Mouse (Mus musculus): ENCODE results near the gene Prim2. TPM values are rescaled to one million over a fixed set of nuclear protein-coding genes. Genes with fewer than 3 reads are reported as not detected.

Gene Prim2
- total and polyA plus RNA-seq, 3 experiments, result 1.1 to 2.3 (median 2.3) TPM

DNA sequence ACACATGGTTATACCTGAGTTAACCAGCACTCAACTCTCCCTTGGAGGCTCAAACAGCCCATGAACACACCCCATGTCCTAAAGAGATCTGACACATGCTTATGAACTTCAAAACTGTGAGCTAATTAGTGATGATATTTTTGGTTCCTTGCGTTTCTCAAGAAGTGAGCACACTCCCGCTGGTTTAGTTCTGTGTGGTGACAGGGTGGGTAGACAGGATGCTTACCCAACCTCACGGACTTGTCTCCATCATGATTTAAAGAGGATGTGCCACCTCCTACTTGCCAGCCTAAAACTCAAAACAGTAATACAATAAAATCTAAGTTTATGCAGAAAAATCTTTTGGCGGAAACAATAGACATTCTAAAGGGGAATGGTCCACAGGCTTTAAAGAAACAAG is 173.5 kb downstream of the Prim2 start:
- Histone ChIP-seq H3K4me1 (ENCODE audit: control insufficient read depth, insufficient read depth, low read length) (no peaks in the 10 kb centered on the region), H3K36me3 (ENCODE audit: control insufficient read depth, insufficient read depth, low read length) (no peaks in the 10 kb centered on the region), H3K27me3 (ENCODE audit: control insufficient read depth, insufficient read depth, low read length) (no peaks in the 10 kb centered on the region), H3K27ac (no peak overlapping the region), H3K79me2 (replicated peaks; ENCODE audit: control insufficient read depth, insufficient read depth, low read length) (no peaks in the 10 kb centered on the region), H3K9ac (ENCODE audit: low read depth, low read length) (no peak overlapping the region), H3K4me3 (no peak overlapping the region)
- TF ChIP-seq CTCF (IDR thresholded peaks at IDR 0.05) (no peak), POLR2A (IDR thresholded peaks at IDR 0.05; ENCODE audit: insufficient read depth, low read depth, low read length) (no peak)
- intact Hi-C loops (cut with DNase I), result no loop called here
- WGBS, result 81% methylated on average over 4 of the region's 4 CpGs
- no peak for DNase-seq

DNA sequence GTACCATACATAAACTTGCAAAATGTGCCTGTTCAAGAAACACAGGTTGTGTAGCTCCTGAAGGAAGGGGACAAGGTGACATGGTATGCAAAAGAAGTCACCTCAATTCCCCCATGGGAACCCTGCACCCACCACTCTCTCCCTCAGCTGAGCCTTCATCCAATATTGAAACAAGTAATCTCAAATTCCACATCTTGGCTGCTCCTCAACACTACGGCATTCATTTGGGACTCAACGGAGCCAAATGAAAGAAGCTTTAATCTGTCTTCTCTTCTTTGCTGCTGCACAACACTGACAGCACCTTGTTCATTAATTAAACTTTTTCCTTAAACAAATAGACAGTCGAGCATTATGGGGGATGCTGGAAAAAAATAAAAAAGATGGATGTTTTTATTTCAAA is 174.0 kb downstream of the Prim2 start:
- WGBS, result 60% methylated on average over 3 of the region's 3 CpGs
- no peak for DNase-seq

DNA sequence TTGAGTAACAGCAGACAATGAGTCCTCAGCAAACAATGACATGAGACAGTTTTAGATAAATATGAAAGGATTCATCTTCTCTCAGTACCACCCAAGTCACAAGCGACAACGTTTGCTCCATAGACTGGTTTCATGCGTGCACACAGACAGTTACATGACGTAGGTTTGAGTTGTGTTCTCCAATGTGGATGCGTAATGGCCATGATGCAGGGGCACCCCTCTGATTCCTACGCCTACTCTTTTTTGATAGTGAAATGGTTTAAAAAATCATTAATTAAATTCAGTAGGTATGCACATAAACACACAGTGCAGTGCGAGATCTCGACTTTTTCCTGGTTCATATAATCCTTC is 174.4 kb downstream of the Prim2 start:
- Histone ChIP-seq H3K79me2 (replicated peaks; ENCODE audit: control insufficient read depth, insufficient read depth, low read length) (no peaks in the 10 kb centered on the region), H3K27me3 (ENCODE audit: control insufficient read depth, insufficient read depth, low read length) (no peaks in the 10 kb centered on the region), H3K4me1 (ENCODE audit: control insufficient read depth, insufficient read depth, low read length) (no peaks in the 10 kb centered on the region), H3K36me3 (ENCODE audit: control insufficient read depth, insufficient read depth, low read length) (no peaks in the 10 kb centered on the region), H3K9ac (ENCODE audit: low read depth, low read length) (no peak overlapping the region), H3K4me3 (no peak overlapping the region), H3K27ac (no peak overlapping the region)
- no peak for DNase-seq
- TF ChIP-seq EP300 (IDR thresholded peaks at IDR 0.05; ENCODE audit: insufficient read depth, low read depth, low read length) (no peak), CTCF (IDR thresholded peaks at IDR 0.05) (no peak), POLR2A (IDR thresholded peaks at IDR 0.05; ENCODE audit: insufficient read depth, low read depth, low read length) (no peak)
- 91% methylated on average over 8 of the region's 8 CpGs for WGBS
- intact Hi-C loops (cut with DNase I), result no loop called here

More for the DNA sequence above, 174.0 kb downstream of the Prim2 start:
- no peak overlapping the region for H3K4me3 ChIP-seq
- no peaks in the 10 kb centered on the region for H3K27me3 ChIP-seq (ENCODE audit: control insufficient read depth, insufficient read depth, low read length)
- intact Hi-C loops (cut with DNase I), result no loop called here
- no peak overlapping the region for H3K9ac ChIP-seq (ENCODE audit: low read depth, low read length)
- no peaks in the 10 kb centered on the region for H3K36me3 ChIP-seq (ENCODE audit: control insufficient read depth, insufficient read depth, low read length)
- no peak for TF ChIP-seq EP300 (IDR thresholded peaks at IDR 0.05; ENCODE audit: insufficient read depth, low read depth, low read length)
- no peak for TF ChIP-seq POLR2A (IDR thresholded peaks at IDR 0.05; ENCODE audit: insufficient read depth, low read depth, low read length)
- no peak for TF ChIP-seq CTCF (IDR thresholded peaks at IDR 0.05)
- no peaks in the 10 kb centered on the region for H3K4me1 ChIP-seq (ENCODE audit: control insufficient read depth, insufficient read depth, low read length)
- no peak overlapping the region for H3K27ac ChIP-seq
- no peaks in the 10 kb centered on the region for H3K79me2 ChIP-seq (replicated peaks; ENCODE audit: control insufficient read depth, insufficient read depth, low read length)

DNA sequence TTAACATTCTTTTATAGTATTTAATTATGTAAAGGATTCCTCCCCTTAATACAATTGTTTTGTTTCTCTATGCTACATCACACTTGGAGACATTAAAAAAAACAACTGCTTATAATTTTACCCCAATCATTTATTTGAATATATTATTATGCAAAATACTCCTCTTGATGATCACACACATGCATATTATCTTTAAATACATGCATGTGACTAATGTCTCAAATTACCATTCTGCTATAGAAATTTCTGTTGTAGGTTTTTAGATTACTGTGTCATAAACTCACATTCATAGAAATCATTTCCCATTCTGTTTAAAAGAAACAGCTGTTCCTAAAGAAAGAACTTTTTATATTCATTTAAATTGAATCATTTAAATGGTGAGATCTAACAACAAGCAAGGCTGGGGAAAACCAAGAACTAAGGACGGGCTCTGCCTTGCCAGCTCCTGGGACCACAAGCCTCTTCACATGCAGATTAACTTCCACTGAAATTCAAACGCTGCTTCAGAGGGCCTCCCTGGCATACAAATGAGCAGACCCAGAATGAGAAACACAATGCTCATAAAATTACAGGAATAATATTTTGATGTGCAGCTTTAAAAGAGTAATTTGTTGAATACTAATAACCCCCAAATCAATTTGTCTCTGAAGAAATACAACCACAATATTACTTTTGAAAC is 174.9 kb downstream of the Prim2 start:
- WGBS, result 72% methylated on average over 2 of the region's 2 CpGs
- H3K9ac ChIP-seq (ENCODE audit: low read depth, low read length), result no peak overlapping the region
- intact Hi-C loops (cut with DNase I), result no loop called here

DNA sequence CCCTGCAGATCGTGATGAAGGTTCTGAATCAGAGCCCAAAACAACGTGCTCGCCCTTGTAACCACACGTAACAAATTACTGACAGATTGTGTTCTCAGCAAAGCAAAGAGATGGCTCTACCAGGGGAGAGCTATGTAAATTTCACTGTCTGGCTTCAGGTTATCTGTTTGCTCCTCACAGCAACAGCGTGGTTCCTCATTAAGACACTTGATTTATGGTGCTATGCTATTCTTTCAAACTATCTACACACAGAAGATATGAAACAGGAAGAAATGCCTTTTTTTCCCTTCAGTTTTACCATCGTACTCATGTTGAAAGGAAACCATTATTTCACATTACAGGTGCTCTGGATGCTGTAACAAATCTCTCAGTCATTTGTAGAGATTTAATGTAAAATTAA is 179.4 kb downstream of the Prim2 start:
- no peak for DNase-seq
- TF ChIP-seq EP300 (IDR thresholded peaks at IDR 0.05; ENCODE audit: insufficient read depth, low read depth, low read length) (no peak), CTCF (IDR thresholded peaks at IDR 0.05) (no peak), POLR2A (IDR thresholded peaks at IDR 0.05; ENCODE audit: insufficient read depth, low read depth, low read length) (no peak)
- H3K27me3 ChIP-seq (ENCODE audit: control insufficient read depth, insufficient read depth, low read length), result no peaks in the 10 kb centered on the region
- H3K79me2 ChIP-seq (replicated peaks; ENCODE audit: control insufficient read depth, insufficient read depth, low read length), result no peaks in the 10 kb centered on the region
- no peaks in the 10 kb centered on the region for H3K4me1 ChIP-seq (ENCODE audit: control insufficient read depth, insufficient read depth, low read length)
- no peaks in the 10 kb centered on the region for H3K36me3 ChIP-seq (ENCODE audit: control insufficient read depth, insufficient read depth, low read length)
- whole genome bisulfite sequencing, result 74% methylated on average over 6 of the region's 6 CpGs
- H3K4me3 ChIP-seq, result no peak overlapping the region
- intact Hi-C loops (cut with DNase I), result no loop called here
- no peak overlapping the region for H3K27ac ChIP-seq
- H3K9ac ChIP-seq (ENCODE audit: low read depth, low read length), result no peak overlapping the region

More for the DNA sequence above, 174.9 kb downstream of the Prim2 start:
- no peaks in the 10 kb centered on the region for H3K36me3 ChIP-seq (ENCODE audit: control insufficient read depth, insufficient read depth, low read length)
- no peak overlapping the region for H3K27ac ChIP-seq
- DNase-seq, result no peak
- H3K79me2 ChIP-seq (replicated peaks; ENCODE audit: control insufficient read depth, insufficient read depth, low read length), result no peaks in the 10 kb centered on the region
- no peak overlapping the region for H3K4me3 ChIP-seq
- H3K4me1 ChIP-seq (ENCODE audit: control insufficient read depth, insufficient read depth, low read length), result no peaks in the 10 kb centered on the region
- TF ChIP-seq POLR2A (IDR thresholded peaks at IDR 0.05; ENCODE audit: insufficient read depth, low read depth, low read length) (no peak), CTCF (IDR thresholded peaks at IDR 0.05) (no peak), EP300 (IDR thresholded peaks at IDR 0.05; ENCODE audit: insufficient read depth, low read depth, low read length) (no peak)
- no peaks in the 10 kb centered on the region for H3K27me3 ChIP-seq (ENCODE audit: control insufficient read depth, insufficient read depth, low read length)

DNA sequence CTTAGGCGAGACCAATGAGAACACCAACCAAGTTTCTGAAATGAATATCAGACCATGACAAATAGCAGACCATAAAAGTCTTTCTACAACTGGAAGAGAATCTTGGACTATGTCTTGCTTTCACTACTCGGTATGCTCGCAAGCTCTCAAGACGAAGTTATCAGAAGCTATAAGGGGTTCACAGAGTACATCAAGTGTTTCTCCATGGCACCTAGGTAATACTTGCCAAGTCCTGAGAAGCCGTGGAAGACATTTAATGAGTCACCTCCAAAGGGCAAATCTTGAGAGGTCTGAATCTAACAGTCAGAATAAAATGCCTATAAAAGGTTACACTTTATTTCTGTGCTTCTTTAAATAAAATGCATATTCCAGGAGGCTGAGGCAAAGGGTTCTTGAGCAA is 181.2 kb downstream of the Prim2 start:
- Histone ChIP-seq H3K27me3 (ENCODE audit: control insufficient read depth, insufficient read depth, low read length) (no peaks in the 10 kb centered on the region), H3K4me1 (ENCODE audit: control insufficient read depth, insufficient read depth, low read length) (no peaks in the 10 kb centered on the region), H3K79me2 (replicated peaks; ENCODE audit: control insufficient read depth, insufficient read depth, low read length) (no peaks in the 10 kb centered on the region), H3K36me3 (ENCODE audit: control insufficient read depth, insufficient read depth, low read length) (no peaks in the 10 kb centered on the region), H3K4me3 (no peak overlapping the region), H3K9ac (ENCODE audit: low read depth, low read length) (no peak overlapping the region), H3K27ac (no peak overlapping the region)
- TF ChIP-seq POLR2A (IDR thresholded peaks at IDR 0.05; ENCODE audit: insufficient read depth, low read depth, low read length) (no peak), CTCF (IDR thresholded peaks at IDR 0.05) (no peak), EP300 (IDR thresholded peaks at IDR 0.05; ENCODE audit: insufficient read depth, low read depth, low read length) (no peak)
- 93% methylated on average over 5 of the region's 5 CpGs for WGBS
- intact Hi-C loops (cut with DNase I), result no loop called here
- DNase-seq, result no peak

All from heart, adult 2 months (tissue).